Comparison of ENCODE assay signal across 8 mouse cellular contexts in genomic region chr4:57879804-57880357, GRCm38 (mm10). TPM values are rescaled to one million over a fixed set of nuclear protein-coding genes. Genes with fewer than 3 reads are reported as not detected.
DNase-seq lines count a peak whose midpoint lies in the region; ATAC-seq and TF ChIP-seq lines count a peak whose summit lies in the region.

No protein-coding gene starts in this region.

- intact Hi-C loops in heart, postnatal 36 days (cut with DNase I) = loop anchor here (2.0 to 5.0 kb wide), 3 partner anchors 98 to 207 kb away; no protein-coding TSS in a partner anchor

- ATAC-seq in forebrain, embryonic 12.5 days (ENCODE audit: low FRiP score) = peak; percentile 44; the same call in 1 of the 2 replicates

- peaks cover 68% of the 10 kb centered on the region for H3K36me3 ChIP-seq in E14TG2a.4 (ENCODE audit: insufficient read depth, low read length)
- H3K36me3 ChIP-seq in forebrain, embryonic 12.5 days (replicated peaks) = no peaks in the 10 kb centered on the region

- H3K9ac ChIP-seq in forebrain, embryonic 12.5 days = no peak overlapping the region

- TF ChIP-seq POLR2A in brain, embryonic 14.5 days (IDR thresholded peaks at IDR 0.05; ENCODE audit: borderline replicate concordance, extremely low read depth, insufficient read depth, insufficient read length, poor library complexity, severe bottlenecking) = no peak

- H3K4me3 ChIP-seq in E14TG2a.4 (replicated peaks; ENCODE audit: low read length) = no peak overlapping the region
- no peak overlapping the region for H3K4me3 ChIP-seq in forebrain, embryonic 12.5 days (replicated peaks)

- TF ChIP-seq CTCF in E14TG2a.4 (conservative IDR thresholded peaks at IDR 0.05; ENCODE audit: low read length) = peak; percentile 43
- peak; percentile 93 for TF ChIP-seq CTCF in brain, embryonic 14.5 days (IDR thresholded peaks at IDR 0.05; ENCODE audit: borderline replicate concordance, extremely low read depth, insufficient read depth, insufficient read length)

- H3K9me3 ChIP-seq in E14TG2a.4 (ENCODE audit: low read length) = peaks cover 74% of the 10 kb centered on the region
- no peaks in the 10 kb centered on the region for H3K9me3 ChIP-seq in forebrain, embryonic 12.5 days

- WGBS in forebrain, embryonic 12.5 days = 11% methylated on average over 6 of the region's 6 CpGs

- H3K27me3 ChIP-seq in E14TG2a.4 (ENCODE audit: insufficient read depth, low read length) = no peaks in the 10 kb centered on the region
- no peaks in the 10 kb centered on the region for H3K27me3 ChIP-seq in forebrain, embryonic 12.5 days

- DNase-seq in brain, embryonic 14.5 days (ENCODE audit: low read depth) = peak; percentile 83
- DNase-seq in heart, postnatal 36 days = peak; percentile 81 to 89
- peak; percentile 64 to 91 for DNase-seq in layer of hippocampus, adult 18-20 months (ENCODE audit: low spot score in 2 of 2)
- DNase-seq in lung, postnatal 10 days = peak; percentile 87
- peak; percentile 18 for DNase-seq in retina, adult 2 months (ENCODE audit: low read depth, low spot score)
- peak; percentile 86 for DNase-seq in thymus, postnatal 25 days

- no peaks in the 10 kb centered on the region for H3K4me1 ChIP-seq in E14TG2a.4 (replicated peaks; ENCODE audit: low read depth, low read length)
- H3K4me1 ChIP-seq in forebrain, embryonic 12.5 days = no peaks in the 10 kb centered on the region

- no peak overlapping the region for H3K27ac ChIP-seq in forebrain, embryonic 12.5 days

- no peak overlapping the region for H3K4me2 ChIP-seq in forebrain, embryonic 12.5 days

RNA-seq across cellular contexts. Expression of gene D630039A03Rik, which starts 36.2 kb away (rescaled TPM):
- polyA plus RNA-seq in brain, embryonic 14.5 days (2012; rRNA removed) = 0.04 and 0.05 TPM in 2 replicates
- not detected in 2 replicates for polyA plus RNA-seq in forebrain, embryonic 12.5 days (2016; fragmentation: Nextera tagmentation; extraction: Ambion mirVana)
- total RNA-seq in heart, postnatal 36 days (2021) = under 1 TPM; 0.30 to 0.31 TPM
- under 1 TPM; 0.25 to 0.33 TPM for total RNA-seq in layer of hippocampus, adult 18-20 months (2021)

Comparison
In these comparisons a context has a peak if more than half of its experiments do, and no peak if none do; other contexts are left out.
1. DNase-seq: peak in every context shown above with its lines; median percentile 87 in lung, postnatal 10 days; 86 in thymus, postnatal 25 days; 85 in heart, postnatal 36 days; 83 in brain, embryonic 14.5 days; 78 in layer of hippocampus, adult 18-20 months; 18 in retina, adult 2 months.